Mouse (Mus musculus) activated CD4-positive, CD25-positive, alpha-beta regulatory T cell, adult 4 months (primary cell): ENCODE data around the gene Rbm34. TPM values are rescaled to one million over a fixed set of nuclear protein-coding genes. Genes with fewer than 3 reads are reported as not detected.
"Not testable (repeated sequence)": the region's sequence is repeated elsewhere in the genome, so short reads cannot be mapped to it uniquely, and the experiment has no call there.

ENCODE experiments used
- ATAC-seq: one replicate; pipeline ENCODE4 v1.8.0; 2017
- polyA plus RNA-seq, 2 experiments: library from polyadenylated mRNA; unstranded; fragments of 100-300 nt; shearing (Covaris generic); gene quantifications; one replicate each; pipeline ENCODE4 v1.2.1; 2017

The Rbm34 gene
- polyA plus RNA-seq, 2 experiments from 2014 or later, result 16.6 to 19.5 TPM

GRCm38 (mm10) chr8:126918356-126918755 lies 52.5 kb downstream of the Rbm34 start:
- ATAC-seq, result no peak

- no peak for ATAC-seq
These were observed 53.5 kb downstream of the Rbm34 start for GRCm38 (mm10) chr8:126917179-126917905.

- ATAC-seq, result no peak
These were observed 54.3 kb downstream of the Rbm34 start for GRCm38 (mm10) chr8:126916611-126917010.

GRCm38 (mm10) chr8:126914609-126915375 lies 56.1 kb downstream of the Rbm34 start:
- ATAC-seq, result no peak

GRCm38 (mm10) chr8:126914107-126914490 lies 56.8 kb downstream of the Rbm34 start:
- not testable (repeated sequence) for ATAC-seq

- ATAC-seq, result no peak
These were observed 57.4 kb downstream of the Rbm34 start for GRCm38 (mm10) chr8:126913241-126914106.

GRCm38 (mm10) chr8:126909371-126909802 lies 61.5 kb downstream of the Rbm34 start:
- ATAC-seq, result no peak

GRCm38 (mm10) chr8:126908805-126909204 lies 62.1 kb downstream of the Rbm34 start:
- no peak for ATAC-seq

- no peak for ATAC-seq
These were observed 62.9 kb downstream of the Rbm34 start for GRCm38 (mm10) chr8:126907968-126908367.

GRCm38 (mm10) chr8:126907374-126907773 lies 63.5 kb downstream of the Rbm34 start:
- ATAC-seq, result no peak

- no peak for ATAC-seq
These were observed 65.5 kb downstream of the Rbm34 start for GRCm38 (mm10) chr8:126905387-126905786.

GRCm38 (mm10) chr8:126903927-126904326 lies 66.9 kb downstream of the Rbm34 start:
- ATAC-seq, result no peak

- ATAC-seq, result no peak
These were observed 67.5 kb downstream of the Rbm34 start for GRCm38 (mm10) chr8:126903224-126903895.

- no peak for ATAC-seq
These were observed 69.3 kb downstream of the Rbm34 start for GRCm38 (mm10) chr8:126901612-126902011.

- no peak for ATAC-seq
These were observed 69.8 kb downstream of the Rbm34 start for GRCm38 (mm10) chr8:126901049-126901448.

Other genes starting within 250 kb of the Rbm34 start
- gene Tomm20, start 25.2 kb downstream of the Rbm34 start, polyA plus RNA-seq, result 100 to 1,000 TPM in 1 of 2 experiments, 10 to 100 TPM in 1; 59.0 to 102 TPM
- gene Pard3, start 92.8 kb upstream of the Rbm34 start, polyA plus RNA-seq, result under 1 TPM; 0.13 to 0.61 TPM